Mouse (Mus musculus): ENCODE measurements around the gene S1pr5.
A peak's percentile ranks its signal among the peaks of the same experiment; 100 is the strongest.
"Not testable (repeated sequence)": the region's sequence is repeated elsewhere in the genome, so short reads cannot be mapped to it uniquely, and the experiment has no call there.

Gene S1pr5

GRCm38 (mm10) chr9:21235341-21235740 lies 12.9 kb downstream of the S1pr5 start:
- no peak for DNase-seq

- no peak for DNase-seq
Observed at GRCm38 (mm10) chr9:21233805-21234204, 14.4 kb downstream of the S1pr5 start.

- no peak for DNase-seq
Observed at GRCm38 (mm10) chr9:21233366-21233765, 14.9 kb downstream of the S1pr5 start.

- no peak for DNase-seq
Observed at GRCm38 (mm10) chr9:21232867-21233266, 15.4 kb downstream of the S1pr5 start.

GRCm38 (mm10) chr9:21231551-21231950 lies 16.7 kb downstream of the S1pr5 start:
- no peak for DNase-seq

- no peak for DNase-seq
Observed at GRCm38 (mm10) chr9:21227342-21227741, 20.9 kb downstream of the S1pr5 start.

- no peak for DNase-seq
Observed at GRCm38 (mm10) chr9:21225415-21225758, 22.9 kb downstream of the S1pr5 start.

- DNase-seq = no peak
Observed at GRCm38 (mm10) chr9:21224576-21225414, 23.4 kb downstream of the S1pr5 start.

GRCm38 (mm10) chr9:21223906-21224305 lies 24.3 kb downstream of the S1pr5 start:
- DNase-seq = no peak

- not testable (repeated sequence) for DNase-seq
Observed at GRCm38 (mm10) chr9:21223490-21223889, 24.8 kb downstream of the S1pr5 start.

GRCm38 (mm10) chr9:21221383-21221929 lies 26.8 kb downstream of the S1pr5 start:
- peak; percentile 51 for DNase-seq

- DNase-seq = peak; percentile 95
Observed at GRCm38 (mm10) chr9:21220490-21221382, 27.5 kb downstream of the S1pr5 start.

- DNase-seq = no peak
Observed at GRCm38 (mm10) chr9:21219820-21220219, 28.4 kb downstream of the S1pr5 start.

- peak; percentile 63 for DNase-seq
Observed at GRCm38 (mm10) chr9:21216050-21216841, 32.0 kb downstream of the S1pr5 start.

- DNase-seq = no peak
Observed at GRCm38 (mm10) chr9:21213617-21214190, 34.5 kb downstream of the S1pr5 start.

- no peak for DNase-seq
Observed at GRCm38 (mm10) chr9:21211624-21212023, 36.6 kb downstream of the S1pr5 start.

- DNase-seq = no peak
Observed at GRCm38 (mm10) chr9:21210821-21211220, 37.4 kb downstream of the S1pr5 start.

GRCm38 (mm10) chr9:21208626-21209025 lies 39.6 kb downstream of the S1pr5 start:
- DNase-seq = no peak

GRCm38 (mm10) chr9:21206848-21207247 lies 41.4 kb downstream of the S1pr5 start:
- no peak for DNase-seq

GRCm38 (mm10) chr9:21204528-21205272 lies 43.5 kb downstream of the S1pr5 start:
- DNase-seq = peak; percentile 73

GRCm38 (mm10) chr9:21204156-21204527 lies 44.1 kb downstream of the S1pr5 start:
- no peak for DNase-seq

- DNase-seq = no peak
Observed at GRCm38 (mm10) chr9:21198960-21199359, 49.3 kb downstream of the S1pr5 start.
